Mouse (Mus musculus): Measurements from ENCODE around the gene Vmp1. TPM values are rescaled to one million over a fixed set of nuclear protein-coding genes. Genes with fewer than 3 reads are reported as not detected.

Vmp1 gene
- polyA plus RNA-seq, 1 experiment from 2014 or later = 103 TPM

DNA sequence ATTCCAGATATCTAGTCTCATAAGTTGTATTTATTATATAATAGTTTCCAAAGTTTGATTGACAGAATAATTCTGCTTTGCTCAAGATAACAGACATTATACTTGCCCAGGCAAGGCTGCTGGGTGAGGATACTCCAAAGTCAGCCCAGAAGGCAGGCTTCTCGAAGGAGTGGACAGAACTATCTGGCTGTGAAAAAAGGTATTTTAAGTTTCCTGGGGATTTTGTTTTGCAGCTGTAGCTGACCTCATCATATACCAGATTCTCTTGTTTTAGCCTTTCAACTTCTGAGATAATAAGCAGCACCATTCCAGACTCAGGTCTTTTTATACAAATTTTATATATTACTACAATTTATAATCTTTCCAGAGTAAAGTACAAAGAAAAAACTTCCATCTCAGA lies 34.1 kb downstream of the Vmp1 start:
- no peaks in the 10 kb centered on the region for H3K4me1 ChIP-seq (replicated peaks; ENCODE audit: control insufficient read depth, insufficient read depth, low read length)
- WGBS = 94% methylated on average over 1 of the region's 1 CpGs

DNA sequence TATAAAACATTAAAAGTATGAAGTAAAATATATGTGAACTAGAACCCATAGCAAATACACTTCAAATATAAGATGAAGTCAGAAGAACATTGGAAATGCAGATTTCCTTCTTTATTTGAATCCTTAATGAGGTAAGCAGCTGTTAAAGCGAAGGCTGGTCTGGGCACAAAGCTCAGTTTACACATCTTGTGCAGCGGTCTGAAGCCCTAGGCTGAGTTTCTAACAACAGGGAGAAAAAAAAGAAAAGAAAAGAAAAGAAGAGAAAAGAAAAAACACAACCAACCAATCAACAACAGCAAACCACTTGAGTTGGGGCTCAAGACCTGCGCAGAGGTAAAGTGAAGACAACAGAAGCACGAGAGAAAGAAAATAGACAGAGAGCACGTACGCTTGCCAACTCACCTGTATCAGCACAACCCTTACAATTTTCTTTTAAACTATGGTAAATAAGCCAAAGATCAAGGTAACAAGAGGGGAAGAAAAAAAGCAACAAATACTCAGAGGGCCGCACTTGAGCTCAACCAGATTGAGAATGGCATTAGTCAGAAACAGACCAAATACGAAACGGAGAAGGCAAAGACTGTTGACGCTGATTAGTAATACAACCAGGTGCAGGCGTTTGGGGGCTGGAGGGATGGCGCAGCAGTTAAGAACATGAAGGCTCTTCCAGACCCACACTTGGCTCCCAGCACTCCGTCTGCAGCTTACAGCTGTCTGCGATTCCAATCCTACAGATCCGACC lies 35.8 kb downstream of the Vmp1 start:
- WGBS = 64% methylated on average over 15 of the region's 15 CpGs
- no peaks in the 10 kb centered on the region for H3K4me1 ChIP-seq (replicated peaks; ENCODE audit: control insufficient read depth, insufficient read depth, low read length)
- H3K9ac ChIP-seq (replicated peaks; ENCODE audit: low read depth, low read length) = no peak overlapping the region
- no peak overlapping the region for H3K27ac ChIP-seq (ENCODE audit: low read length)
- no peaks in the 10 kb centered on the region for H3K27me3 ChIP-seq (replicated peaks; ENCODE audit: control insufficient read depth, insufficient read depth, low read length)
- ATAC-seq = no peak
- no peaks in the 10 kb centered on the region for H3K9me3 ChIP-seq (ENCODE audit: control insufficient read depth, low read length)
- H3K4me2 ChIP-seq (ENCODE audit: low read length) = no peak overlapping the region
- no peaks in the 10 kb centered on the region; the same call in 1 of the 2 replicates for H3K36me3 ChIP-seq (ENCODE audit: control insufficient read depth, insufficient read depth)
- no peak overlapping the region for H3K4me3 ChIP-seq (replicated peaks; ENCODE audit: low read length)

More for the DNA sequence above, 34.1 kb downstream of the Vmp1 start:
- Histone ChIP-seq H3K27ac (ENCODE audit: low read length) (no peak overlapping the region), H3K9ac (replicated peaks; ENCODE audit: low read depth, low read length) (no peak overlapping the region), H3K27me3 (replicated peaks; ENCODE audit: control insufficient read depth, insufficient read depth, low read length) (no peaks in the 10 kb centered on the region), H3K9me3 (ENCODE audit: control insufficient read depth, low read length) (no peaks in the 10 kb centered on the region), H3K4me3 (replicated peaks; ENCODE audit: low read length) (no peak overlapping the region), H3K4me2 (ENCODE audit: low read length) (no peak overlapping the region), H3K36me3 (ENCODE audit: control insufficient read depth, insufficient read depth) (no peaks in the 10 kb centered on the region)
- ATAC-seq = no peak

DNA sequence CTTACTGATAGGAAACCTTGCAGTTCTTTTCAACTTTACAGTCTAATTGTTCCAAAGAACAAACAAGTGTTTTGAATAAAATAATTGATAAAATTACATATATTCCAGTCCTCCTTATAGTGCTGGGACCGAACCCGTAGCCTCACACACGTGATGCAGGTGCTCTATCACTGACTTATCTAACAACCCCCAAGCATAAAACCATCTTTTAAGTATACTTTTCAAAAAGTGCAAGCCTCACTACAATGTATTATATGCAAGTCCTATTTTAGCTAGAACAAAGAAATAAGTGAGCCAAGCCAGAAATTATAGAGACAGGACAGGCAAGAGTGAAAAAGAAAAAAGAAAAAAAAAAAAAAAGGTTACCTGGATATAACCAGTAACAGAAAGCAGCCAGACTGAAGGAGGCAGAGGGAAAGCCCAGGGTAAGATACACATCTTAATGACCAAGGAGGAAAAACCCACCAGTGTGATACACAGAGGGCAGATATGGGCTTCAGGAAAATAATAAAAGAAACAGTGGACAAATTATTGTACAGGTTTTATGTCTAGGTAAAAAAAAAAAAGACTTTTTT lies 36.7 kb downstream of the Vmp1 start:
- Histone ChIP-seq H3K27me3 (replicated peaks; ENCODE audit: control insufficient read depth, insufficient read depth, low read length) (no peaks in the 10 kb centered on the region), H3K27ac (ENCODE audit: low read length) (no peak overlapping the region), H3K9ac (replicated peaks; ENCODE audit: low read depth, low read length) (no peak overlapping the region), H3K36me3 (ENCODE audit: control insufficient read depth, insufficient read depth) (peaks cover 2% of the 10 kb centered on the region; the same call in 1 of the 2 replicates), H3K4me2 (ENCODE audit: low read length) (no peak overlapping the region), H3K4me3 (replicated peaks; ENCODE audit: low read length) (no peak overlapping the region), H3K4me1 (replicated peaks; ENCODE audit: control insufficient read depth, insufficient read depth, low read length) (no peaks in the 10 kb centered on the region), H3K9me3 (ENCODE audit: control insufficient read depth, low read length) (no peaks in the 10 kb centered on the region)
- WGBS = 82% methylated on average over 3 of the region's 3 CpGs
- ATAC-seq = no peak

DNA sequence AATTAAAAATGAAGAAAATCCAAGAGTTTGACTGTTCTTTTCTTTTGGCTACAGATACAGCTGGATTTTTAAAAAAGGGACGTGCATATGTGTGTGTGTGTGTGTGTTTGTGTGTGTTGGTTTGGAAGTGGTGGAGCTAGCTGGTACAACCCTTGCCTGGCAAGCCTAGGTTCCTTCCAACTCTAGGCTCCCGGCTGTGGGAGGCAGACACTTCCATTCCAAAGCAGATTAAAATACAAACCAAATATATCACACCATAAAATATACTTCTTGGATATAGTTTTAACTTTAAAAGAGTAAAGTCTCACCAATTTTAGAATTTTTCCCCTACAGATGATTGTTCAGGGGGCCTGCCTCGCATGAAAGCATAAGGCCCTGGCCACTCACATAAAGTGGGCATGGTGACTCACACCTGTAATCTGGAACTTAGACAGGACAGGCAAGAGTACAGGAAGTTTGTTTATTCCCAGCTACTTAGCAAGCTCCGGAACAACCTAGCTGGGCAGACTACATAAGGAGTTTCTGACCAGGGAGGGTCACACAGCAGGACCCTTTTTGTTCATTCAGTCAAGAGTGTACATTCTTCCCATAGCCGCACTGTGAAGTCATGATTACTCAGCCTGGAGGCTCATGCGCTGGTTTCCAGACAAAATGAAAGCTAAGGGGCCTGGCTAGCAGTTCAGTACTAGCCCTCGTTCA lies 37.4 kb downstream of the Vmp1 start:
- 49% methylated on average over 7 of the region's 7 CpGs for WGBS

DNA sequence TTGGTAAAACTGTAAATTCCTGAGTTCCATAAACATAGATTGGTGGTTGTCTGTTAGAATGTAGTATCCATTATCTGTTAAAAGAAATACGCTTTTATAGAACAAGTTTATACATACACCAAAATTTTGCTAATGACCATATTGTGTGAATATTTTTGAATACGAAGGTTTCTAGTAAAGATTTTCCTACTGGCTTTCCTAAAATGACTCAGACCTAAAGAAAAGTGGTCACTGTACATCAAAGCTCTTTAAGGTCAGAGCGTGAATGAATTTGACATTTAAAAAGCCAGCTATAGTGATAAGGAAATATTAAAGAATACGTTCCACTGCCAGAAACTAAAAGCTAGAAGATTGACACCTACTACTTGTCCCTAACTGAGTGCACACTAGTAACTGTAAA lies 39.1 kb downstream of the Vmp1 start:
- Histone ChIP-seq H3K9ac (replicated peaks; ENCODE audit: low read depth, low read length) (no peak overlapping the region), H3K36me3 (ENCODE audit: control insufficient read depth, insufficient read depth) (peaks cover 4% of the 10 kb centered on the region; the same call in 1 of the 2 replicates), H3K4me3 (replicated peaks; ENCODE audit: low read length) (no peak overlapping the region), H3K4me1 (replicated peaks; ENCODE audit: control insufficient read depth, insufficient read depth, low read length) (no peaks in the 10 kb centered on the region), H3K27ac (ENCODE audit: low read length) (no peak overlapping the region), H3K4me2 (ENCODE audit: low read length) (no peak overlapping the region), H3K9me3 (ENCODE audit: control insufficient read depth, low read length) (no peaks in the 10 kb centered on the region), H3K27me3 (replicated peaks; ENCODE audit: control insufficient read depth, insufficient read depth, low read length) (no peaks in the 10 kb centered on the region)
- 95% methylated on average over 4 of the region's 4 CpGs for WGBS
- ATAC-seq = no peak

More for the DNA sequence above, 37.4 kb downstream of the Vmp1 start:
- Histone ChIP-seq H3K36me3 (ENCODE audit: control insufficient read depth, insufficient read depth) (peaks cover 4% of the 10 kb centered on the region; the same call in 1 of the 2 replicates), H3K4me1 (replicated peaks; ENCODE audit: control insufficient read depth, insufficient read depth, low read length) (no peaks in the 10 kb centered on the region), H3K9me3 (ENCODE audit: control insufficient read depth, low read length) (no peaks in the 10 kb centered on the region), H3K9ac (replicated peaks; ENCODE audit: low read depth, low read length) (no peak overlapping the region), H3K27me3 (replicated peaks; ENCODE audit: control insufficient read depth, insufficient read depth, low read length) (no peaks in the 10 kb centered on the region), H3K4me3 (replicated peaks; ENCODE audit: low read length) (no peak overlapping the region), H3K27ac (ENCODE audit: low read length) (no peak overlapping the region), H3K4me2 (ENCODE audit: low read length) (no peak overlapping the region)
- ATAC-seq = no peak

DNA sequence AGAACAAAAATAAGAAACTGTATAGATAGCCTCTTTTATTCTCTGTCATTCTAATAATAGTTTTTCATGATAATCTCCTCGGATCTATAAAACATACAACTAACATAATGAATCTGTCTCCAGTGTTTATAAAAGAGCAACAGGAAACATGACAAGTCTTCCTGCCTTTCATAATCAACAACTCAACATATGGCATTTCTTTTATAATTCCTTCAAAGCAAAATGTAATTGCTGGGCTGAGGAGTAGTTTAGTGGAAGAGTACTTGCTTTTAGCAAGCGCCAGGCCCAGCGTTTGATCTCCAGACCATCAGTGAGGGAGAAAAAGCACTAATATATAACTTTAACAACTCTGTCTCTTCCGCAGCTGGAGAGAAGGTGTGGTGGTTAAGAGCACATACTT lies 41.9 kb downstream of the Vmp1 start:
- H3K4me2 ChIP-seq (ENCODE audit: low read length) = no peak overlapping the region

DNA sequence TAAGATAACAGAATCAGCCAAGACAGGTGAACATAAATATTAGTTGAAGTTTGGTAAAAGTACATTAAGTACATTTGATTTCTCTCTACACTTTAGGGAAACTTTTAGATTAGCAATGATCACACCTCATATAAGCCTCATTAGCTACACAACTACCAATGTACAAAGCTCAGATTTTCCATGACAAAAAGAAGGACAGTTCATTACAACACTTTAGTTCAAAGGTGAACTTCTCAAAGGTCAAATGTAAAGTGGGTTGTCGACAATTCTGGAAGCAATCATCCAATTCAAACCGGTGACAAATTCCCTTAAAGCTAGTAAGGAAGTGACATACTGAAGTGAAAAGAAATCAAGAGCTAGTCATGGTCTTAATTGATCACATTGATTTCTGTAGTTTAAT lies 45.9 kb downstream of the Vmp1 start:
- Histone ChIP-seq H3K27ac (ENCODE audit: low read length) (no peak overlapping the region), H3K9ac (replicated peaks; ENCODE audit: low read depth, low read length) (no peak overlapping the region), H3K36me3 (ENCODE audit: control insufficient read depth, insufficient read depth) (peaks cover 4% of the 10 kb centered on the region; the same call in 1 of the 2 replicates), H3K4me3 (replicated peaks; ENCODE audit: low read length) (no peak overlapping the region), H3K27me3 (replicated peaks; ENCODE audit: control insufficient read depth, insufficient read depth, low read length) (no peaks in the 10 kb centered on the region), H3K4me1 (replicated peaks; ENCODE audit: control insufficient read depth, insufficient read depth, low read length) (no peaks in the 10 kb centered on the region), H3K4me2 (ENCODE audit: low read length) (no peak overlapping the region), H3K9me3 (ENCODE audit: control insufficient read depth, low read length) (no peaks in the 10 kb centered on the region)
- ATAC-seq = no peak
- WGBS = 90% methylated on average over 2 of the region's 2 CpGs

More for the DNA sequence above, 41.9 kb downstream of the Vmp1 start:
- no peak overlapping the region for H3K9ac ChIP-seq (replicated peaks; ENCODE audit: low read depth, low read length)
- no peaks in the 10 kb centered on the region for H3K4me1 ChIP-seq (replicated peaks; ENCODE audit: control insufficient read depth, insufficient read depth, low read length)
- H3K36me3 ChIP-seq (ENCODE audit: control insufficient read depth, insufficient read depth) = peaks cover 4% of the 10 kb centered on the region; the same call in 1 of the 2 replicates
- 90% methylated on average over 4 of the region's 4 CpGs for WGBS
- H3K27ac ChIP-seq (ENCODE audit: low read length) = no peak overlapping the region
- no peaks in the 10 kb centered on the region for H3K9me3 ChIP-seq (ENCODE audit: control insufficient read depth, low read length)
- ATAC-seq = no peak
- H3K27me3 ChIP-seq (replicated peaks; ENCODE audit: control insufficient read depth, insufficient read depth, low read length) = no peaks in the 10 kb centered on the region
- H3K4me3 ChIP-seq (replicated peaks; ENCODE audit: low read length) = no peak overlapping the region

DNA sequence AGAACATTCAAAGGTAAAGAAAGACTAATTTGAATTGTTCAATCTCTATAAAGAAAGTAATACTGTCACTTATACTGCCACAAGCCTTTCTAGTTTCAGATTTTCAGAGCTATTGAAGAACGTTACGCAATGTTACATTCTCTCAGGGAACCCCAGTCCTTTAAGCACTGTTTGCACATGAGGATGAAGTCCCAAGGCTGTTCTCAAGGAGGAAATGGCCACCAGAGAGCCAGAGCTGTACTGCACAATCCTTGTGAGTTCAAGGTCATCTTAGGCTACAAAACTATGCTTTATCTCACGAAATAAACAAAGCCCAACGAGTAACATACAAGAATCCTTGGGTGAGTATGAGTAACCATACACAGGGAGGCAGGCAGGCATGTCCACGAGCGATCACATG lies 49.2 kb downstream of the Vmp1 start:
- Histone ChIP-seq H3K27me3 (replicated peaks; ENCODE audit: control insufficient read depth, insufficient read depth, low read length) (no peaks in the 10 kb centered on the region), H3K4me2 (ENCODE audit: low read length) (no peak overlapping the region), H3K36me3 (ENCODE audit: control insufficient read depth, insufficient read depth) (no peaks in the 10 kb centered on the region), H3K4me3 (replicated peaks; ENCODE audit: low read length) (no peak overlapping the region), H3K9me3 (ENCODE audit: control insufficient read depth, low read length) (no peaks in the 10 kb centered on the region), H3K4me1 (replicated peaks; ENCODE audit: control insufficient read depth, insufficient read depth, low read length) (no peaks in the 10 kb centered on the region), H3K9ac (replicated peaks; ENCODE audit: low read depth, low read length) (no peak overlapping the region), H3K27ac (ENCODE audit: low read length) (no peak overlapping the region)
- WGBS = 95% methylated on average over 6 of the region's 6 CpGs
- no peak for ATAC-seq

DNA sequence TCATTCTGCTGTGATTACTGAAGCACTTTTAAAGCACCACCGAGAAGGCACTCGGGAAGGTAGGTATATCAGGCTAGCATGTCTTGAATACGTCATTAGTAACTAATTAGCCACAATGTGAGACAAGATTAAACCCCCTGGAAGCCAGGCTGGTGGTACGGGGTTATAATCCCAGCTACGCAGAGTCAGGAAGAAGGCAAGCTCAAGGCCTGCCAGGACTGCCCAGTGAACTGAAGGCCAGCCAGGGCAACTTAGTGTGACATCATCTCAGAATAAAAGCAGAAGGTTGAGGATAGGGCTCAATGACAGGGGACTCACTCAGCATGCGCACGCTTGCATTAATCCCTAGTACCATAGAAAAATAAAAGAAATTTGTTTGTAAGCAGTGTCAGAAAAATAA lies 53.7 kb downstream of the Vmp1 start:
- ATAC-seq = no peak
- no peaks in the 10 kb centered on the region for H3K4me1 ChIP-seq (replicated peaks; ENCODE audit: control insufficient read depth, insufficient read depth, low read length)
- H3K4me2 ChIP-seq (ENCODE audit: low read length) = no peak overlapping the region
- H3K4me3 ChIP-seq (replicated peaks; ENCODE audit: low read length) = no peak overlapping the region
- no peaks in the 10 kb centered on the region for H3K9me3 ChIP-seq (ENCODE audit: control insufficient read depth, low read length)
- H3K27me3 ChIP-seq (replicated peaks; ENCODE audit: control insufficient read depth, insufficient read depth, low read length) = no peaks in the 10 kb centered on the region
- H3K9ac ChIP-seq (replicated peaks; ENCODE audit: low read depth, low read length) = no peak overlapping the region
- 73% methylated on average over 7 of the region's 7 CpGs for WGBS
- no peak overlapping the region for H3K27ac ChIP-seq (ENCODE audit: low read length)
- no peaks in the 10 kb centered on the region for H3K36me3 ChIP-seq (ENCODE audit: control insufficient read depth, insufficient read depth)
